Mouse (Mus musculus) embryo, embryonic 10.5 days (tissue): ENCODE results near the gene Trip11.

Experiments used
- DNase-seq: peaks from one replicate; pipeline ENCODE4 v3.0.0-alpha.2; 2015; ENCODE audit warnings: low spot score

Gene Trip11

GRCm38 (mm10) chr12:101819570-101819969, 93.5 kb downstream of the Trip11 start:
- DNase-seq = no peak

DNA sequence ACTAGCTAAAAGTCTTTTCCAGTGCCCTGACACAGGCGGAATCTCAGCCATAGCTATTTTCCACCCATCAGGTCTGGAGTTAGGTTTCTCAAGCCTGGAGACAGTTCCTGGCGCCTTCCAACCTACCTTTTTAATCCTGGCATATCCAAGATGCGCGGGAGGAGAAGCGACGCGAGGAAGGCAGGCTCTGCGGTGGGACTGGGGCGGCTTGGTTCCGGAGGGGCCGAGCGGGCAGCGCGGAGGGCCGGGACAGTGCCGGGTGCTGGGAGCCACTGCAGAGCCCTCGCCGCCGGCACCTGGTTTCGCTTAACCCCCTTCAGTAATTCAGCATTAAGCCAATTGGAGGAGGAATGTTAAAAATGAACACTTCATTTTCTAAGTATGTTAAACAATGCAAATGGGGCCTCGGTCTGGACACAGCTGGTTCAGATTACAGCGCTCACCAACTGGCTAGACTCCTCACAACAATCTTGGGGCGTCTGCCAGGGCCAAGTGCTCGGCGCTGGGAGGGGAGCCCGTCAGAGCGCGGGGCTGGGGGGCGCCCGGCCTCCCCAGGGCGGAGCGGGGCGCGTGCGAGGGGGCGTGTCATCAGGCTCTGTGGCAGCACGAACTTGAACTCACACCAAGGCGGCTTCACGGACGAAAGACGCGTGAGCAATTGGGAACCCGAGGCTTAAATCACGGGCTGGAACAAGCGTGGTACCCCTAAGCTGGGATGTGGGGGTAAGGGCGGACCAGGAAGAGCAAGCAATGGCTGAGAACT, 94.3 kb downstream of the Trip11 start, which contains the start of gene Fbln5:
Gene Fbln5 (minus strand): TSS at position 448 of the 763 bp plus-strand sequence.
- DNase-seq = peak; percentile 79

GRCm38 (mm10) chr12:101818246-101818607, 94.8 kb downstream of the Trip11 start:
- DNase-seq = peak; percentile 20

- DNase-seq = peak; percentile 62
Measured at GRCm38 (mm10) chr12:101816810-101817209, 96.3 kb downstream of the Trip11 start.

GRCm38 (mm10) chr12:101815796-101816195, 97.3 kb downstream of the Trip11 start:
- no peak for DNase-seq

DNA sequence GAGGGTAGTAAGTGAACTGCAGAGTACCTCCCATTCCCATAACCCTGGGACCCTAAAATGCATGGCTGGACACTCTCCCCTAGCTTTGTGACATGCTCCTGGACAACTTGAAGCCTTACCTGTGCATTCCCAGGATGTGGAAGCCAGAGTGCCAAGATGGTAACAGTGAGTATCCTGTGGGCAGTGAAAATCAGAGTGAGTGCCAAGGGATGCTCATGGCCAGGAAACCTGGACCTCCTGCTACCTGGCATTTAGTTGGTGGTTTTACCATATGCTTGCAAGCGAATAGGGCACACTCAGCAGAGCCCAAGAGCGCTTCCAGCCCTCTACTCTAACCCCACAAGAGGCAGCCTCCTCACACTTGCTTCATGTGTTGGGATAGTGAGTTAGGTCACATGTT, 98.6 kb downstream of the Trip11 start:
- no peak for DNase-seq

- peak; percentile 49 for DNase-seq
Measured at GRCm38 (mm10) chr12:101811181-101811580, 101.9 kb downstream of the Trip11 start.

DNA sequence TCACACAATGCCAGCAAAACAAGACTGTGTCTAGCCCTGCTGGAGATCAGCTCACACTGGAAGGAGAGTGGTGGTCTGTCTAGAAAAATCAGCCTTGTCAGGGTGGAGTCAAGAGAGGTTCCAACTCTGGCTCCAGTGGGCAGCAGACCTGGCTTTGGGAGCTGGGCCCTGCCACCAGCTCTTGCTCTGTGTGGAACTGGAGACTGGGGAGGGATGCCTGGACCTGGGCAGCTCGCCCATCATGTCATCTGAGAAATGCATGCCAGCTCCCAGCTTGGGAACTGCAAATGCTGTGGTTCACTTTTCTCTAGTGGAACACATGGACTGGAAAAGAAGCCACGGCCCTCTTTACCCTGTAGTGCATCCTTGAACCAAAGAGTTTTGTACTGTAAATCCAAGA, 102.6 kb downstream of the Trip11 start:
- DNase-seq = no peak

GRCm38 (mm10) chr12:101807400-101807799, 105.7 kb downstream of the Trip11 start:
- DNase-seq = no peak

- DNase-seq = no peak
Measured at GRCm38 (mm10) chr12:101802445-101802844, 110.6 kb downstream of the Trip11 start.

DNA sequence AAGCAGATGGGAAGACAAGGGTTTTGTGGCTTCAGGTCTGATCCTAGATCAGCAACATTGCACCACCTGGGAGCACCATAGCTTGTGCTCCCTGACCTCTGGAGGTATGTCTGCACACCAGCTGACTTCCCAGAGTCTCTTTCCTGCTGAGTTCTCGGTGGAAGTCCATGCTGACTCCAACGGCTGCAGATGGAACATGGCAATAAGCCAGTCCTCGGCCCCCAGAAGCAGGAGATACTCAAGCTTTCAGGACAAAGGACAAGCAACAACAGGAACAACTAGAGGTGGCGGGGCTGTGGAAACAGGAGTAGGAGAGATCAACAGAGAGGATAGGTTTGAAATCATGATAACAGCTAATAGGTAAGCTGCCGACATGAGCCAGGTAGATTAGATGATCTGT, 111.3 kb downstream of the Trip11 start:
- no peak for DNase-seq

DNA sequence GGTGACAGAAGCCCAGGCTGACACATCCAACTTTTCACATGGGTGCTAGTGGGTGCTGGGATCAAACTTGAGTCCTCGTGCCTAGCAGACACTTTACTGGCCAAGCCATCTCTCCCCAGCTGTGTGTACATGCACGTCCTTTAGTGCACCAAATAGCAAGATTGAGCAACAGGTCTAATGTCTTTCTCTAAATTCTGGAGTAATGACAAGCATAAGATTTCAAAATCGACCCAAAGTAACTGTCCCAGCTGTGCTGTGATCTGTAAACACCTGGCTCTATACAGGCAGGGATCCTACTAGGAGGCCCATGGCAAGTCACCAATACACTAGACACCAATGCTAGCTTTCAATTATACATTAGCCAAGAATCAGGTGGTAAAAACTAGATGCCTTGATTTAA, 112.0 kb downstream of the Trip11 start:
- no peak for DNase-seq

- DNase-seq = peak; percentile 3
Measured at GRCm38 (mm10) chr12:101798189-101798922, 114.7 kb downstream of the Trip11 start.

GRCm38 (mm10) chr12:101794458-101794857, 118.6 kb downstream of the Trip11 start:
- DNase-seq = no peak

DNA sequence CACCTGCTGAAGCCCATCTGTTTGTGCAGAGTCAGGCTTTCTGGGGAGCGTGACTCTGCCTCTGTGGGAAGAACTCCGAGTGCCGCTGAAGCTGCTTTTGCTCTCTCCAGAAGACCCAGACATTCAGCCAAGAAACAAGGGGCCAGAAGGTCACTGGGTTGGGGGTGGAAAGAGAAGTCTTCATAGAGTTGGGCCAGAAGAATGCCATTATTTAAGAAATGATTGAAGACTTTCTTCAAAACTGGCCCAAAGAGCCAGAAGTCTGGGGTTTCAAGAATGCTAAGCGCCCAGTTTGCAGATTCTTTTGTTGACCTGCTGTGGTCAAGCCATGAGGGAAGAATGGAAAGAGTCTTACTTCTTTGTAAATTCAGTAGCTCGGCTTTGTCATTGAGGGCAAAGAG, 119.8 kb downstream of the Trip11 start:
- no peak for DNase-seq

DNA sequence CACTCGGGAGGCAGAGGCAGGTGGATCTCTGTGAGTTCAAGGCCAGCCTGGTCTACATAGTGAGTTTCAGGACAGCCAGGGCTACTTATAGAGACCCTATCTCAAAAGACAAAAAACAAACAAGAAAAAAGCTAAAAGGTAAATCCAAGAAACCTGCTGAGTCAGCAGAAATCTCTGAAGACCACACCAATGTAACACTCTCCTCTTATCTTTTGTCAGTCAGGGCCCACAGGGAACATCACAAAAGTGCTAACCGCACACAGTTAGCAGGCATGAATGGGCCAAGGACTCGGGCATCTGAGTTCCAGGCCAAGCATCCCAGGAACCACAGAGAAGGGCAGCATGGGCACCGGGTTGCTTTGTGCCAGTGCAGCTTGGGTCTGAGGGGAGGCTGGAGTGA, 120.4 kb downstream of the Trip11 start:
- DNase-seq = no peak

GRCm38 (mm10) chr12:101789767-101790166, 123.3 kb downstream of the Trip11 start:
- no peak for DNase-seq

- no peak for DNase-seq
Measured at GRCm38 (mm10) chr12:101789250-101789649, 123.8 kb downstream of the Trip11 start.
